Mouse (Mus musculus): ENCODE results near the gene Ddit4.

DNA sequence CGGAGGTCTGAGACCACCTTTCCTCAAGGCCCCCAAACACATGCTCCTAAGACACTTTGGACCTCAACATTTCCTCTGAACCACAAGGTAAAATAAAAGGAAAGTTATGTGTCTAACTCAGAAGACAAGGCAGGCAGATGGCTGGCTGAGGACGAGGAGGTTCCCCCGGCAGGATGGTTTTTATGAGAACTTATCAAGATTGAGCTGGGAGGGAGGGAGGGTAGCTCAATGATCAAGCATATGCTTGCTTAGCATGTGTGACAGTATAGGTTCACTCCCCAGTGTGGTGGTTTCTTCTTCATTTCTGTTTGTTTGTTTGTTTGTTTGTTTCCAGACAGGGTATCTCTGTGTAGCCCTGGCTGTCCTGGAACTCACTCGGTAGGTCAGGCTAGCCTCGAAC is 5.3 kb downstream of the Ddit4 start:
- TF ChIP-seq POLR2A (IDR thresholded peaks at IDR 0.05; ENCODE audit: low read depth, low read length) (no peak), CTCF (IDR thresholded peaks at IDR 0.05; ENCODE audit: extremely low read depth, insufficient read length, insufficient replicate concordance, low read depth, low read length) (no peak)
